Mouse (Mus musculus) inflammation-experienced regulatory T-cells (primary cell): ENCODE measurements around the gene Wee1. TPM values are rescaled to one million over a fixed set of nuclear protein-coding genes. Genes with fewer than 3 reads are reported as not detected.

Experiments used
- polyA plus RNA-seq, 2 experiments: library from polyadenylated mRNA; unstranded; fragments of 100-300 nt; shearing (Covaris generic); gene quantifications; one replicate each; pipeline ENCODE4 v1.2.1; 2017

Wee1 gene
- polyA plus RNA-seq: 1 to 10 TPM; 5.4 to 6.4 TPM

DNA sequence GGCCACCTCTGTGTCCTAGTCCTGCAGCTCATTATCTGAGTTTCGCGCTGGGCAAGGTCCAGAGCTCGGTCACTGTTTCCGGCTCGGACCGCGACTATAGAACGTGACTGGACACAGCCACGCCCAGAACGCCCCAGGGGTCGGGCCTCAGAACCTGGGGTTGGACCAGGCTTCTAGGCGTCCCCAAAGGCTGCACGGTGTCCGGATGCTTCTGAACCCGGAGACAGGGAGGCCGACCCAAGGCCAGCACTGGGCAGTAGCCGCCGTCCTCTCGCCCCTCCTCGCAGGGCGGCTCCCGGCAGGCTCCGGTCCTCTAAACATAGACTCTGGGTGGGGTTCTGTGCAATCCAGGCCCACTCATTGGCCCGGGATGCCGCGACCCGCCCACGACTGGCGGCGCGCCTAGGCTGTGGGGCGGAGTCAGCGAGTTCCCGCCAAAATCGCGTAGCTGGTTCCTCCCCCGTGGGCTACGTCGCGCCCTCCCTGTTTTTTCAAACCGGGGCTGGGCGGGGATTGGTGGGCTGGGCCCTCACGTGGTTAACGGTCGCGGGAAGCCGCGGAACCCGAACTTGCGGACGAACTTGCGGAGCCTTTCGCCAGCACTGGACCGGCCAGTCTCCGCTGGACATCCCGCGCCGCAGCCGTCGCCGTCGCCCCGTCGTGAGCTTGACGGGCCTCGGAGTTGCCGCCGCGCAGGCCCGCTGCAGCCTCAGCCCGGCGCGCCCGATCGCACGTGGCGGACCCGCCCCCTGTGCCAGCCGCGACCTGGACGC lies at the start of gene Wee1:
Gene Wee1 (plus strand): TSS at position 531 of the 773 bp plus-strand sequence.

Other genes with a start within 250 kb of the Wee1 start
- 10 to 100 TPM; 36.5 to 41.1 TPM for gene Dennd5a, start 161.6 kb upstream of the Wee1 start, polyA plus RNA-seq
- 10 to 100 TPM; 41.2 to 53.1 TPM for gene Tmem41b, start 135.1 kb upstream of the Wee1 start, polyA plus RNA-seq
- 10 to 100 TPM; 26.2 to 36.5 TPM for gene Ipo7, start 103.8 kb upstream of the Wee1 start, polyA plus RNA-seq
- 10 to 100 TPM; 41.8 to 43.4 TPM for gene Zfp143, start 60.8 kb upstream of the Wee1 start, polyA plus RNA-seq
- gene Swap70, start 99.7 kb downstream of the Wee1 start, polyA plus RNA-seq: 100 to 1,000 TPM in 1 of 2 experiments, 10 to 100 TPM in 1; 66.4 to 101 TPM